Comparison of ENCODE assay signal across 7 mouse cellular contexts in the genomic region with DNA sequence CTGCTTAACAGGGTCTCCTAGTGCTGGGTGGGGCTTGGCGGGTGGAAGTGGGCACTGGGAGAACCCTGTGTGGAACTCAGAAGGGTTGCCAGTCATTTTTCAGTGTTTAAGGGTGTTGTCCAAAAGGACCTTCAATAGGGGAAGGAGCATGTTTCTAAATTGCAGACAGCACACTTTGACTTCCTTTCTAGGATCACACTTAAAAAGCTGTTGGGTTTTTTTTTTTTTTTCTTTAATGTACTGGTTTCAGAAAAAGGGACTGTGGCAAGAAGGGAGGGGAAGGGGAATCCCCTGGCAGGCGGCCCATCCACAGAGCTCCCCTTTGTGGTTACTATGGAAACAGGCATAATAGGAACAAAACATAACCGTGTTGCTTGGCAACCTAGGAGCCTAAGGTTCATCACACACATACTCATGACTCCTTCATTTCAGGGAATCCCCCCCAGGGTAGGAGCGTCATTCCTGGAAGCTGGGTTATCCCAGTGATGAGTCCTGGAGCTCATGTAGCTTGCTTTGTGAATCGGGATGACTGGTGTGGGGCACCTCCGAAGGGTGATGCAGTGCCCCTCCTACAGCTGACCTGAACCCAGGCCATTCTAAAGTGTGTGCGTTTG. TPM values are rescaled to one million over a fixed set of nuclear protein-coding genes. Genes with fewer than 3 reads are reported as not detected.
DNase-seq lines count a peak whose midpoint lies in the region; ATAC-seq and TF ChIP-seq lines count a peak whose summit lies in the region.

No protein-coding gene starts in this region.

- TF ChIP-seq EP300 in CH12.LX (IDR thresholded peaks at IDR 0.05; ENCODE audit: low read length): peak; percentile 80

- H3K4me2 ChIP-seq in CH12.LX (ENCODE audit: insufficient read depth, low read depth, poor library complexity, severe bottlenecking): peak overlapping the region; percentile 88
- H3K4me2 ChIP-seq in midbrain, embryonic 11.5 days: peak overlapping the region; percentile 22; the same call in 1 of the 2 replicates

- in situ Hi-C loops in CH12.LX (cut with MboI; ENCODE audit: low pct_ligation_motif_present, low pct_unique_long_range_greater_than_20kb, low sequenced_read_pairs): no loop called here

- H3K4me3 ChIP-seq in CH12.LX (replicated peaks in 1 of 3; ENCODE audit: low read depth in 2 of 3, low read length in 2 of 3, poor library complexity in 1 of 3): no peak overlapping the region
- no peak overlapping the region for H3K4me3 ChIP-seq in midbrain, embryonic 11.5 days (ENCODE audit: low read depth, low read length)

- H3K79me2 ChIP-seq in CH12.LX (replicated peaks; ENCODE audit: control insufficient read depth, extremely low read depth, insufficient read depth, poor library complexity, severe bottlenecking): no peaks in the 10 kb centered on the region

- no peaks in the 10 kb centered on the region for H3K9me3 ChIP-seq in CH12.LX (replicated peaks; ENCODE audit: low read length)
- no peaks in the 10 kb centered on the region for H3K9me3 ChIP-seq in midbrain, embryonic 11.5 days (ENCODE audit: control insufficient read depth, low read length)

- H3K27me3 ChIP-seq in CH12.LX (replicated peaks): peaks cover 11% of the 10 kb centered on the region
- H3K27me3 ChIP-seq in midbrain, embryonic 11.5 days (ENCODE audit: control insufficient read depth, insufficient read depth, low read length): peaks cover 15% of the 10 kb centered on the region

- no peak for TF ChIP-seq POLR2A in CH12.LX (IDR thresholded peaks at IDR 0.05; ENCODE audit: low read depth, low read length)

- H3K27ac ChIP-seq in CH12.LX (ENCODE audit: insufficient read depth, low read depth): peak overlapping the region; percentile 63; the same call in 1 of the 2 replicates
- peak overlapping the region; percentile 1; the same call in 1 of the 2 replicates for H3K27ac ChIP-seq in midbrain, embryonic 11.5 days (ENCODE audit: low read depth, low read length)

- peaks cover 12 to 29% of the 10 kb centered on the region in 2 experiments for H3K36me3 ChIP-seq in CH12.LX (replicated peaks in 1 of 2; ENCODE audit: control insufficient read depth in 1 of 2, insufficient read depth in 1 of 2, low read length in 1 of 2)
- H3K36me3 ChIP-seq in midbrain, embryonic 11.5 days (ENCODE audit: control insufficient read depth, insufficient read depth, low read length): peaks cover 2% of the 10 kb centered on the region; the same call in 1 of the 2 replicates

- H3K4me1 ChIP-seq in CH12.LX (ENCODE audit: control insufficient read depth in 1 of 2, insufficient read depth in 2 of 2): peaks cover 31 to 77% of the 10 kb centered on the region in 2 experiments
- peaks cover 22% of the 10 kb centered on the region for H3K4me1 ChIP-seq in midbrain, embryonic 11.5 days (ENCODE audit: control insufficient read depth, insufficient read depth, low read length)

- TF ChIP-seq CTCF in CH12.LX (conservative IDR thresholded peaks at IDR 0.05 in 1 of 2, IDR thresholded peaks at IDR 0.05 in 1 of 2; ENCODE audit: low read depth in 2 of 2, low read length in 2 of 2): no peak

- ATAC-seq in midbrain, embryonic 11.5 days (ENCODE audit: low FRiP score): peak; percentile 88

- DNase-seq in B cell, adult 2 months: peak; percentile 85 to 90
- peak; percentile 98 for DNase-seq in CH12.LX (ENCODE audit: extremely low read depth)
- DNase-seq in embryo, embryonic 11.5 days (ENCODE audit: low read depth, low spot score): peak; percentile 55
- peak; percentile 83 to 87 for DNase-seq in heart, adult 9 months (ENCODE audit: low spot score in 2 of 2)
- DNase-seq in kidney, postnatal 10 days: peak; percentile 75
- DNase-seq in midbrain, embryonic 11.5 days (ENCODE audit: low spot score, missing footprints): peak; percentile 95
- DNase-seq in testis, postnatal 10 days (ENCODE audit: low spot score): peak; percentile 79

- H3K9ac ChIP-seq in CH12.LX (ENCODE audit: insufficient read depth, low read depth): peak overlapping the region; percentile 23; the same call in 1 of the 2 replicates
- H3K9ac ChIP-seq in midbrain, embryonic 11.5 days (ENCODE audit: low read length): no peak overlapping the region

- TF ChIP-seq RAD21 in CH12.LX (IDR thresholded peaks at IDR 0.05; ENCODE audit: low read depth, low read length): no peak; the same call in 1 of the 2 replicates

- 5% methylated on average over 7 of the region's 7 CpGs for WGBS in midbrain, embryonic 11.5 days

- dilution Hi-C loops in CH12.LX (cut with MboI; ENCODE audit: extremely low pct_ligation_motif_present, extremely low pct_unique_long_range_greater_than_20kb, low sequenced_read_pairs): no loop called here

TF ChIP-seq in CH12.LX, 34 proteins besides CTCF, POLR2A, EP300 and RAD21 (continues in another document):
- TF ChIP-seq SMC3 (IDR thresholded peaks at IDR 0.05; ENCODE audit: low read depth, low read length) (0 out of 2 replicates have a peak, but pooled peaks have one; percentile 16), TCF12 (IDR thresholded peaks at IDR 0.05; ENCODE audit: low read depth, low read length) (peak; percentile 48; the same call in 1 of the 2 replicates), USF2 (conservative IDR thresholded peaks at IDR 0.05; ENCODE audit: low read depth, low read length) (no peak), MXI1 (IDR thresholded peaks at IDR 0.05; ENCODE audit: low read depth, low read length) (peak; percentile 96), IRF4 (IDR thresholded peaks at IDR 0.05; ENCODE audit: low read depth, low read length) (peak; percentile 36; the same call in 1 of the 2 replicates), MAFK (IDR thresholded peaks at IDR 0.05; ENCODE audit: insufficient replicate concordance, low read length) (no peak), BHLHE40 (IDR thresholded peaks at IDR 0.05; ENCODE audit: low read depth, low read length) (peak; percentile 66), TBP (conservative IDR thresholded peaks at IDR 0.05; ENCODE audit: low read depth, low read length) (no peak), ETS1 (conservative IDR thresholded peaks at IDR 0.05; ENCODE audit: low read depth, low read length) (peak; percentile 63), MEF2A (IDR thresholded peaks at IDR 0.05; ENCODE audit: borderline replicate concordance, low read depth, low read length) (peak; percentile 59; the same call in 1 of the 2 replicates), ELF1 (IDR thresholded peaks at IDR 0.05; ENCODE audit: low read depth, low read length) (0 out of 2 replicates have a peak, but pooled peaks have one; percentile 28), SIN3A (IDR thresholded peaks at IDR 0.05; ENCODE audit: low read length) (peak; percentile 91), UBTF (IDR thresholded peaks at IDR 0.05; ENCODE audit: low read depth, low read length) (no peak), MYC (IDR thresholded peaks at IDR 0.05; ENCODE audit: low read depth, low read length) (peak; percentile 10; the same call in 1 of the 2 replicates), MAZ (IDR thresholded peaks at IDR 0.05; ENCODE audit: low read depth, low read length) (peak; percentile 25; the same call in 1 of the 2 replicates), ZMIZ1 (IDR thresholded peaks at IDR 0.05; ENCODE audit: low read depth, low read length) (0 out of 2 replicates have a peak, but pooled peaks have one; percentile 31), NELFE (IDR thresholded peaks at IDR 0.05; ENCODE audit: low read depth, low read length) (no peak), NRF1 (IDR thresholded peaks at IDR 0.05; ENCODE audit: low read depth, low read length) (no peak), POLR2AphosphoS2 (IDR thresholded peaks at IDR 0.05; ENCODE audit: low read depth, low read length) (no peak), HCFC1 (IDR thresholded peaks at IDR 0.05; ENCODE audit: low read depth, low read length) (peak; percentile 6; the same call in 1 of the 2 replicates), KAT2A (IDR thresholded peaks at IDR 0.05; ENCODE audit: insufficient replicate concordance, low read length) (no peak), ZNF384 (IDR thresholded peaks at IDR 0.05; ENCODE audit: low read depth, low read length) (peak; percentile 98), ZKSCAN1 (IDR thresholded peaks at IDR 0.05; ENCODE audit: borderline replicate concordance, low read depth, low read length) (no peak), GABPA (IDR thresholded peaks at IDR 0.05; ENCODE audit: insufficient replicate concordance, low read depth, low read length) (no peak), E2F4 (IDR thresholded peaks at IDR 0.05; ENCODE audit: insufficient replicate concordance, low read depth, low read length) (no peak), PAX5 (IDR thresholded peaks at IDR 0.05; ENCODE audit: low read length) (no peak), CHD2 (IDR thresholded peaks at IDR 0.05; ENCODE audit: low read length) (no peak), JUN (IDR thresholded peaks at IDR 0.05; ENCODE audit: insufficient read depth, low read depth, low read length) (peak; percentile 48; the same call in 1 of the 2 replicates), USF1 (IDR thresholded peaks at IDR 0.05; ENCODE audit: low read depth, low read length) (no peak)

RNA-seq across cellular contexts. Expression of a gene that starts 4.7 kb away (rescaled TPM):
- total RNA-seq in CH12.LX (2012; rRNA removed) (15.3 and 21.7 TPM in 2 replicates), CH12.LX (2014; rRNA removed) (1.5 and 1.7 TPM in 2 replicates)
- polyA plus RNA-seq in CH12.LX (2012; ENCODE audit: insufficient read length, low read depth): 1.8 and 2.0 TPM in 2 replicates
- 5.0 and 6.3 TPM in 2 replicates for polyA plus RNA-seq in midbrain, embryonic 11.5 days (2014; fragmentation: Nextera tagmentation; extraction: Ambion mirVana)

RNA-seq across cellular contexts. Expression of a gene that starts 17.5 kb away (rescaled TPM):
- total RNA-seq in CH12.LX (2012; rRNA removed): 1,294 and 1,368 TPM in 2 replicates
- 1,172 and 1,266 TPM in 2 replicates for total RNA-seq in CH12.LX (2014; rRNA removed)
- 1,511 and 1,695 TPM in 2 replicates for polyA plus RNA-seq in CH12.LX (2012; ENCODE audit: insufficient read length, low read depth)
- 435 and 439 TPM in 2 replicates for polyA plus RNA-seq in midbrain, embryonic 11.5 days (2014; fragmentation: Nextera tagmentation; extraction: Ambion mirVana)

RNA-seq across cellular contexts. Expression of a gene that starts 30.7 kb away (rescaled TPM):
- 47.7 and 49.1 TPM in 2 replicates for total RNA-seq in CH12.LX (2012; rRNA removed)
- total RNA-seq in CH12.LX (2014; rRNA removed): 40.4 and 41.8 TPM in 2 replicates
- polyA plus RNA-seq in CH12.LX (2012; ENCODE audit: insufficient read length, low read depth): 52.9 and 54.9 TPM in 2 replicates
- polyA plus RNA-seq in midbrain, embryonic 11.5 days (2014; fragmentation: Nextera tagmentation; extraction: Ambion mirVana): 23.5 and 28.4 TPM in 2 replicates

RNA-seq across cellular contexts. Expression of a gene that starts 42.7 kb away (rescaled TPM):
- total RNA-seq in CH12.LX (2012; rRNA removed) (131 and 158 TPM in 2 replicates), CH12.LX (2014; rRNA removed) (115 and 117 TPM in 2 replicates)
- polyA plus RNA-seq in CH12.LX (2012; ENCODE audit: insufficient read length, low read depth): 149 and 162 TPM in 2 replicates
- polyA plus RNA-seq in midbrain, embryonic 11.5 days (2014; fragmentation: Nextera tagmentation; extraction: Ambion mirVana): 50.9 and 56.0 TPM in 2 replicates

RNA-seq across cellular contexts. Expression of a gene that starts 55.0 kb away (rescaled TPM):
- total RNA-seq in CH12.LX (2012; rRNA removed) (33.3 and 33.6 TPM in 2 replicates), CH12.LX (2014; rRNA removed) (18.7 and 20.4 TPM in 2 replicates)
- 35.2 and 37.3 TPM in 2 replicates for polyA plus RNA-seq in CH12.LX (2012; ENCODE audit: insufficient read length, low read depth)
- polyA plus RNA-seq in midbrain, embryonic 11.5 days (2014; fragmentation: Nextera tagmentation; extraction: Ambion mirVana): 5.8 and 8.2 TPM in 2 replicates
